ENCODE assay signal across 12 mouse cellular contexts in genomic region chr3:126752978-126753377, GRCm38 (mm10).
"Had no signal": no experiment of that assay in that cellular context is flagged by ENCODE, and none has a peak within 500 bp of the region (broad histone marks: within the 10 kb centered on the region; RNA-seq: fewer than 3 reads in every experiment).

No protein-coding gene starts in this region.

- DNase-seq: kidney, postnatal 4 days; liver; liver, embryonic 13.5 days; liver, postnatal 0 days; spleen, adult 18-20 months; thymus, postnatal 36 days had no signal

- H3K9me3 ChIP-seq: limb, embryonic 12.5 days; liver, embryonic 13.5 days; midbrain, embryonic 13.5 days; neural tube, embryonic 15.5 days had no signal

- ATAC-seq: liver, postnatal 0 days; midbrain, embryonic 13.5 days had no signal

- H3K4me1 ChIP-seq: liver, embryonic 13.5 days; midbrain, embryonic 13.5 days had no signal

- H3K9ac ChIP-seq: limb, embryonic 12.5 days; liver, embryonic 13.5 days; liver, postnatal 0 days; midbrain, embryonic 13.5 days; neural tube, embryonic 15.5 days had no signal

- H3K27me3 ChIP-seq: limb, embryonic 12.5 days; liver, embryonic 13.5 days; midbrain, embryonic 13.5 days; neural tube, embryonic 15.5 days had no signal

- H3K4me3 ChIP-seq: layer of hippocampus, adult 2 months; limb, embryonic 12.5 days; liver, embryonic 13.5 days; midbrain, embryonic 13.5 days; myocyte; neural tube, embryonic 15.5 days had no signal

- H3K36me3 ChIP-seq: limb, embryonic 12.5 days; liver, embryonic 13.5 days; midbrain, embryonic 13.5 days; neural tube, embryonic 15.5 days had no signal

- H3K4me2 ChIP-seq: limb, embryonic 12.5 days; liver, embryonic 13.5 days; midbrain, embryonic 13.5 days; neural tube, embryonic 15.5 days had no signal

- H3K27ac ChIP-seq: kidney, postnatal 0 days; layer of hippocampus, adult 2 months; limb, embryonic 12.5 days; liver, embryonic 13.5 days; midbrain, embryonic 13.5 days; neural tube, embryonic 15.5 days had no signal
